Mouse (Mus musculus): ENCODE measurements at regions not wholly inside any gene's neighbourhood (a gene's known extent, or its start where the extent isn't known, plus 50 kb on each side); places are given as distances from the start of the nearest gene placed in this dataset.

GRCm38 (mm10) chr2:50853538-50854244 is 295.2 kb downstream of the Rnd3 start:
- 79% methylated on average over 8 of the region's 8 CpGs for WGBS
- no peak overlapping the region for H3K27ac ChIP-seq (replicated peaks)
- H3K36me3 ChIP-seq = no peaks in the 10 kb centered on the region
- H3K4me3 ChIP-seq = no peak overlapping the region
- ATAC-seq (ENCODE audit: low FRiP score, low read depth) = no peak
- H3K4me1 ChIP-seq = no peaks in the 10 kb centered on the region
- H3K9me3 ChIP-seq = no peaks in the 10 kb centered on the region
- H3K27me3 ChIP-seq = no peaks in the 10 kb centered on the region
- H3K9ac ChIP-seq (replicated peaks) = no peak overlapping the region
- no peak overlapping the region for H3K4me2 ChIP-seq (replicated peaks)

GRCm38 (mm10) chr2:50852413-50852919 is 296.4 kb downstream of the Rnd3 start:
- no peak for ATAC-seq (ENCODE audit: low FRiP score, low read depth)
- Histone ChIP-seq H3K36me3 (no peaks in the 10 kb centered on the region), H3K9me3 (no peaks in the 10 kb centered on the region), H3K27me3 (no peaks in the 10 kb centered on the region), H3K4me2 (replicated peaks) (no peak overlapping the region), H3K27ac (replicated peaks) (no peak overlapping the region), H3K4me3 (no peak overlapping the region), H3K4me1 (no peaks in the 10 kb centered on the region), H3K9ac (replicated peaks) (no peak overlapping the region)
- WGBS = 87% methylated on average over 2 of the region's 2 CpGs

DNA sequence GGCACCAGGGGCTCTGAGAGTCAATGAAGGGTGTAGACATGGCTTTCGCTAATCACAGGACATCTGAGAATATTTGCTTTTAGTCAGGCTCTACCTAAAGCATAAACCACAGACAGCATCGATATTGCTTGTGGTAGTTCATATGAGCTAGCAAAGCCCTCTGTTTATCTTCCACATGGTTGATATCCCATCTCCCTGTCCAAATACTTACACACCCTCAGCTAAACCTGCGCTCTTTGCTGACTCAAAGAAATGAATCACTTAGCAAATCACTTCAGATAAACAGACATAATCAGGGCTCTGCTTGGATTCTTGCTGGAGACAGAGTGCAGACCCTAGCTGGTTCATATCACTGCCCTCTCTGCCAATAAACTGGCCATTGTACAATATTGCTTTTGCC is 298.8 kb downstream of the Rnd3 start:
- H3K36me3 ChIP-seq = no peaks in the 10 kb centered on the region
- H3K4me3 ChIP-seq = no peak overlapping the region
- H3K4me2 ChIP-seq (replicated peaks) = no peak overlapping the region
- no peaks in the 10 kb centered on the region for H3K9me3 ChIP-seq
- no peak for ATAC-seq (ENCODE audit: low FRiP score, low read depth)
- no peaks in the 10 kb centered on the region for H3K27me3 ChIP-seq
- 94% methylated on average over 3 of the region's 3 CpGs for WGBS
- no peaks in the 10 kb centered on the region for H3K4me1 ChIP-seq
- H3K9ac ChIP-seq (replicated peaks) = no peak overlapping the region
- no peak overlapping the region for H3K27ac ChIP-seq (replicated peaks)

GRCm38 (mm10) chr2:50841881-50842280 is 307.0 kb downstream of the Rnd3 start:
- ATAC-seq (ENCODE audit: low FRiP score, low read depth) = no peak
- H3K4me3 ChIP-seq = no peak overlapping the region
- no peak overlapping the region for H3K27ac ChIP-seq (replicated peaks)
- H3K4me2 ChIP-seq (replicated peaks) = no peak overlapping the region
- no peaks in the 10 kb centered on the region for H3K27me3 ChIP-seq
- H3K36me3 ChIP-seq = no peaks in the 10 kb centered on the region
- H3K9me3 ChIP-seq = no peaks in the 10 kb centered on the region
- no peaks in the 10 kb centered on the region for H3K4me1 ChIP-seq
- WGBS = 86% methylated on average over 2 of the region's 2 CpGs
- no peak overlapping the region for H3K9ac ChIP-seq (replicated peaks)

DNA sequence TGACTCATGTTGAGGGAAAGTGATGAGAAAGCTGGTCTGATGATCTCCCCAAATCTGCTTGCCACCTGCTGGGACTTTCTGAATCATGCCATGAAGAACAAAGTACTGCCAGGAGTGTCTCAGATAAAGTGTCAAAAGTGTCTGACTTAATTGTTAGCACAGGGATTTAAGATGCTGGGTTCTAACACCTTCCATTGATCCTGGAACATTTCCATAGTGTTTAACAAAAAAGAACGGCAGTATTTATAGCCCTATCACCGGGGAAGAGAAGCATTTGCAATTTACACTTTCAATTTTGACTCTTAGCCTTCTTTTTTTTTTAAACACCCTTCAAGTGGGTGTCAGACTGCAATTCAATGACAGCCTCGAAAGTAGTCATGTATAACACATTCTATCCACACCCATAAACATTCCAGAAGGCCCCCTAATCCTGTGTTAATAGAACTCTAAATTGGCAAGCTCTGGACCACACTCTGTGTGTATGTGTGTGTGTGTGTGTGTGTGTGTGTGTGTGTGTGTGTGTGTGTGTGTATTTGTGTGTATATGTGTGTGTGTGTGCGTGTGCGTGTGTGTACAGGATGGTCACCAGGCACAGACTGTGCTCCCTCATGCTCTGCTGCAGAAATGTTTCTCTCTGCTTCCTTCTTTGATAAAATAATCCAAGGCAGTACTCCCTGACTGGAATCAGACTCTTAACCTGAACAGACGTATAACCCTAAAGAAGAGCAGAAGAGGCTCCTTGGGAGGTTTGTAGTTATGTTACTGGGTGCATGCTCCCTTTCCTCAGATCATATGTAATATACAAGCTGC is 313.2 kb downstream of the Rnd3 start:
- no peak overlapping the region for H3K27ac ChIP-seq (replicated peaks)
- no peak overlapping the region for H3K4me2 ChIP-seq (replicated peaks)
- no peaks in the 10 kb centered on the region for H3K36me3 ChIP-seq
- H3K9ac ChIP-seq (replicated peaks) = no peak overlapping the region
- no peak for ATAC-seq (ENCODE audit: low FRiP score, low read depth)
- no peaks in the 10 kb centered on the region for H3K27me3 ChIP-seq
- whole genome bisulfite sequencing = 58% methylated on average over 6 of the region's 6 CpGs
- peaks cover 5% of the 10 kb centered on the region; the same call in 1 of the 2 replicates for H3K4me1 ChIP-seq
- no peaks in the 10 kb centered on the region for H3K9me3 ChIP-seq
- no peak overlapping the region for H3K4me3 ChIP-seq

GRCm38 (mm10) chr2:50833791-50834190 is 315.1 kb downstream of the Rnd3 start:
- no peaks in the 10 kb centered on the region for H3K27me3 ChIP-seq
- no peak overlapping the region for H3K9ac ChIP-seq (replicated peaks)
- no peak overlapping the region for H3K4me3 ChIP-seq
- WGBS = 93% methylated on average over 5 of the region's 5 CpGs
- no peak overlapping the region for H3K27ac ChIP-seq (replicated peaks)
- no peaks in the 10 kb centered on the region for H3K9me3 ChIP-seq
- H3K4me1 ChIP-seq = peaks cover 5% of the 10 kb centered on the region; the same call in 1 of the 2 replicates
- ATAC-seq (ENCODE audit: low FRiP score, low read depth) = no peak
- no peaks in the 10 kb centered on the region for H3K36me3 ChIP-seq
- no peak overlapping the region for H3K4me2 ChIP-seq (replicated peaks)

GRCm38 (mm10) chr2:50832471-50832870 is 316.4 kb downstream of the Rnd3 start:
- Histone ChIP-seq H3K4me1 (peaks cover 5% of the 10 kb centered on the region; the same call in 1 of the 2 replicates), H3K27me3 (no peaks in the 10 kb centered on the region), H3K4me3 (no peak overlapping the region), H3K36me3 (no peaks in the 10 kb centered on the region), H3K9ac (replicated peaks) (no peak overlapping the region), H3K9me3 (no peaks in the 10 kb centered on the region), H3K4me2 (replicated peaks) (no peak overlapping the region), H3K27ac (replicated peaks) (no peak overlapping the region)
- no peak for ATAC-seq (ENCODE audit: low FRiP score, low read depth)
- WGBS = 27% methylated on average over 4 of the region's 4 CpGs

DNA sequence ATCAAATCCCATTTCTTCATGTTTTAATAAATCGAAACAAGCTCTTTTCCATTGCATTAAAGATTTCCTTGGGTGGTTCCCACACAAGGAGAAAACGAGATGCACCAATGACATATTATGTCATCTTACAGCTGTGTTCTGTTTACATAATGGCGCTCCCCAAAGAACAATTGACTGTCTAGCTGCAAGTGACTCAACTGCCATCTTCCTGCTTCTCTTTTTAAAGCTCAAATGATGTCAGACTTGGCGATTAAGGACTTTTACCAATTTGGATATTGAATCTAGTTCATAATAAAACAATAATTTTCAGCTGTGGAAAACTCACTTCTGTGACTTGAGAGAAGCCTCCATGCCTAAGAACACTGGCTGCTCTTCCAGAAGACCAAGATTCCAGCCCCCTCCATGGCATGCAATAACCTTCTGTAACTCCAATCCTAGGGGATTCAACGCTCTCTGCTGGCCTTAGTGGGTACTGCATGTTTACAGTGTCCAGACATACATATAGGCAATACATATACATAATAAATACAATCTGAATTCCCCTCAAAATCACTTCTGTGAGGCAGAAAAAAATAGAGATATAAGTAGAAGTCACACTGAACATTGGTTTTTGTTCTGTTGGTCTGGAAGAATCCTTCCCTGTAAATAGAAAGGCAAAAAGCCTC is 318.7 kb downstream of the Rnd3 start:
- no peaks in the 10 kb centered on the region for H3K36me3 ChIP-seq
- peaks cover 5% of the 10 kb centered on the region; the same call in 1 of the 2 replicates for H3K4me1 ChIP-seq
- no peak overlapping the region for H3K9ac ChIP-seq (replicated peaks)
- H3K4me3 ChIP-seq = no peak overlapping the region
- H3K27ac ChIP-seq (replicated peaks) = no peak overlapping the region
- H3K4me2 ChIP-seq (replicated peaks) = no peak overlapping the region
- H3K27me3 ChIP-seq = no peaks in the 10 kb centered on the region
- ATAC-seq (ENCODE audit: low FRiP score, low read depth) = no peak
- WGBS = 78% methylated on average over 5 of the region's 5 CpGs
- no peaks in the 10 kb centered on the region for H3K9me3 ChIP-seq

DNA sequence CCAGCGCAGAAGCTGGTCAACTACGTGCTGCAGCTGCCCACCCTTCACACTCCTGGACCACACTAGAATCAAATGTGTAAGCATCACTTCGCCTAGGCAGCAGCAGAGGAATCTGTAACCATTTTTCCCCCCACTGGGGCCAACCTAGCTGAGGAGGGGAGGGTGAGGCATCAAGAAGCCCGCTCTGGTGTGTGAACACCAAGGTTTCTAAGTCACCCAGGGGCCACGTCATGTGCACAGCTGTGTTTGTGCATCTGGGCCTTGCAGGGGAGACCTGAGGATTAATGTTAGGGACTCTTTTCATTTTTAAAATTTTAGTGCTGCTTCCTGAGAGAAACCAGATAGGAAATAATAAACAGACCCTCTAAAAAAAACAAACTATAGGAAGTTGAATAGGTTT is 321.8 kb downstream of the Rnd3 start:
- WGBS = 68% methylated on average over 5 of the region's 5 CpGs
- H3K4me3 ChIP-seq = no peak overlapping the region
- no peaks in the 10 kb centered on the region for H3K27me3 ChIP-seq
- no peaks in the 10 kb centered on the region for H3K4me1 ChIP-seq
- H3K9ac ChIP-seq (replicated peaks) = no peak overlapping the region
- no peaks in the 10 kb centered on the region for H3K9me3 ChIP-seq
- no peak overlapping the region; the same call in 1 of the 2 replicates for H3K27ac ChIP-seq (replicated peaks)
- ATAC-seq (ENCODE audit: low FRiP score, low read depth) = no peak
- H3K4me2 ChIP-seq (replicated peaks) = no peak overlapping the region
- H3K36me3 ChIP-seq = no peaks in the 10 kb centered on the region

DNA sequence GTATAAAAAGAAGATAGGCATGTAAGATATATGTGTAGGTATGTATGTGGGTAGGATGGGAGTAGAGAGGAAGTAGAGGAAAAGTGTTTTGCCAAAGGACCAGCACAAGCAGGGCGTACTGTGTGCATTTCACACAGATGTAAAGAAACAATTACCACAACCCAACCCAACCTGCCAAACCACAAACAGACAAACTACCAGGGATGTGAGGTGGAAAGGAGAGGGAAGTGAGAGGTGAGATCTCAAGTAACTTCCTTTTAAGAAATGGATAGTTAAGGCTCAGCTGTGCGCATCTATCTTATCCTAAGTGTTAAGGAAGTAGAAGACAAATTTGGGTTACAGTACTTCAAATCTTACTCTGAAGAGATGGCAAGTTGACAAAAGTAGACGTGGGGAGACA is 322.4 kb downstream of the Rnd3 start:
- no peaks in the 10 kb centered on the region for H3K36me3 ChIP-seq
- WGBS = 85% methylated on average over 3 of the region's 3 CpGs

GRCm38 (mm10) chr2:50825626-50826025 is 323.3 kb downstream of the Rnd3 start:
- WGBS = 78% methylated on average over 5 of the region's 5 CpGs
- Histone ChIP-seq H3K9ac (replicated peaks) (no peak overlapping the region), H3K27me3 (no peaks in the 10 kb centered on the region), H3K9me3 (no peaks in the 10 kb centered on the region), H3K4me3 (no peak overlapping the region), H3K27ac (replicated peaks) (no peak overlapping the region), H3K4me1 (no peaks in the 10 kb centered on the region), H3K4me2 (replicated peaks) (no peak overlapping the region), H3K36me3 (no peaks in the 10 kb centered on the region)
- no peak for ATAC-seq (ENCODE audit: low FRiP score, low read depth)

More for the DNA sequence above, 322.4 kb downstream of the Rnd3 start:
- H3K4me3 ChIP-seq = no peak overlapping the region
- H3K9me3 ChIP-seq = no peaks in the 10 kb centered on the region
- no peaks in the 10 kb centered on the region for H3K4me1 ChIP-seq
- no peak overlapping the region for H3K9ac ChIP-seq (replicated peaks)
- ATAC-seq (ENCODE audit: low FRiP score, low read depth) = no peak
- no peak overlapping the region for H3K27ac ChIP-seq (replicated peaks)
- no peak overlapping the region for H3K4me2 ChIP-seq (replicated peaks)
- H3K27me3 ChIP-seq = no peaks in the 10 kb centered on the region

GRCm38 (mm10) chr2:50824782-50825181 is 324.1 kb downstream of the Rnd3 start:
- Histone ChIP-seq H3K4me3 (no peak overlapping the region), H3K4me1 (no peaks in the 10 kb centered on the region), H3K9ac (replicated peaks) (no peak overlapping the region), H3K27me3 (no peaks in the 10 kb centered on the region), H3K27ac (replicated peaks) (no peak overlapping the region), H3K36me3 (no peaks in the 10 kb centered on the region), H3K4me2 (replicated peaks) (no peak overlapping the region), H3K9me3 (no peaks in the 10 kb centered on the region)
- 83% methylated on average over 3 of the region's 3 CpGs for WGBS
- ATAC-seq (ENCODE audit: low FRiP score, low read depth) = no peak
